Mouse (Mus musculus) lung, adult 2 months (tissue): ENCODE data around the gene Tspan13.

Experiments used
- CTCF ChIP-seq: fragments of 200-500 bp; IDR thresholded peaks from 2 replicates; pipeline ENCODE4 v1.5.1; 2011; ENCODE audit warnings: mild to moderate bottlenecking, low read length, control low read depth; ENCODE audit not compliant: insufficient read depth
- POLR2A ChIP-seq: fragments of 200-500 bp; IDR thresholded peaks from 2 replicates; pipeline ENCODE4 v1.6.1; 2011; ENCODE audit warnings: low read depth, mild to moderate bottlenecking, control low read depth, low read length, borderline replicate concordance; ENCODE audit errors: extremely low read depth

DNA sequence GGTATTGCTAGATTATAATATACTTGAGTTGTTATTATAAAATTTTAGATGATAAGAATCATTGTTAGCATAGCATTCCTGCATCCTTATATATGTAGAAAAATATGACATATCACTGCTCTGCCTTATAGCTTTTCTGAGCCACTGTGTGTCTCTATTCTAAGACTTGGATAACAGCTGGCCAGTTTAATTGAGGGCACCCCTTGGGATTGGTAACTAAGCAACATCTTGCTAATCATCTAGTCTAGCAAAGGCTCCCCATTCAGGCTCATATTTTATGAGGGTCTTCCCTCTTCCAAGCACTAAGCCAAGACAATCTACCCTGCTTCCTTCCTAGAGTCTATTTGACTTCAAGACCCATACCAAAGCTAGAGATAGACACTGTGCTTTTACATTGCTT, 48.2 kb downstream of the Tspan13 start:
- no peak for TF ChIP-seq CTCF
- no peak for TF ChIP-seq POLR2A
